Mouse (Mus musculus) G1E (cell line): ENCODE measurements at regions not wholly inside any gene's neighbourhood (a gene's known extent, or its start where the extent isn't known, plus 50 kb on each side); places are given as distances from the start of the nearest gene placed in this dataset.

Source experiments
- CTCF ChIP-seq: IDR thresholded peaks from 2 replicates; pipeline ENCODE4 v1.5.1; 2012; ENCODE audit warnings: low read depth, low read length, inconsistent platforms, mixed read lengths
- GATA1 ChIP-seq: IDR thresholded peaks from 2 replicates; pipeline ENCODE4 v1.6.1; 2012; ENCODE audit warnings: borderline replicate concordance, low read length, inconsistent platforms, mixed read lengths
- POLR2AphosphoS5 ChIP-seq: IDR thresholded peaks from 2 replicates; pipeline ENCODE4 v1.6.1; 2012; ENCODE audit warnings: low read depth, low read length, inconsistent platforms; ENCODE audit not compliant: insufficient replicate concordance
- TAL1 ChIP-seq: conservative IDR thresholded peaks from 2 replicates; pipeline ENCODE4 v1.6.1; 2012; ENCODE audit warnings: low read depth, low read length, inconsistent platforms, mixed read lengths

DNA sequence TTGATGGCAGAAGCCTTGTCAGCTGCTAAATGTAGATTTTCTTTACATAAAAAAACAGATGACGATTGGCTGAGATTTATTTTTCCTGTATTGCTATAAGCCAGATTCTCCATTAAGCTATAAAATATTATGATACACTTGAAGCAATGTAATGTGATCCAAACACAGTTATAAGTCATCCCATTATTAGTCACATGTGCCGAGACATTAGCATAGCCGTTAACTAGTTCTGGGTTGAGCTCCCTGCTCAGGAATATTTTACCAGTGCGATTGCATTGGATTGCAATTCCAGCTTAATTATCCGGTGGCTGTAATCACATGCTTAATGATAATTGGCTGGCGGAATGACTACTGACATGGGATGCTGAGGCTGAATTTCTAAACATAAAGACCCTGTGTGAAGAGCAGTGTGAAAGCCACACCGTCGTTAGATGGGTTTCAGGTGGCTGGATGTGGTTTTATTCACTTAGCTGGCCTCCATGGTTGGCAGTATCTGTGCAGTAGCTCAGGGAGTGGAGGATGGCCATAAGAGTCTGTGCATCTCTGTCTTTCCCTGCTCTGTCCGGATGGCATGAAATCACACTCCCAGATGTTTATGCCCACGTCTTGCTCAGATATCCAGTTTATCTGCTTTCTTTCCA, 344.7 kb downstream of the Slc4a3 start:
- TF ChIP-seq CTCF (no peak), TAL1 (no peak), GATA1 (no peak), POLR2AphosphoS5 (no peak)
